Mouse (Mus musculus) C2C12 (cell line): ENCODE results near the gene Mrpl54. TPM values are rescaled to one million over a fixed set of nuclear protein-coding genes. Genes with fewer than 3 reads are reported as not detected.
"Not testable (repeated sequence)": the region's sequence is repeated elsewhere in the genome, so short reads cannot be mapped to it uniquely, and the experiment has no call there.

Source experiments
- H3K27me3 ChIP-seq: one replicate; pipeline ENCODE4 v1.6.1; 2011; ENCODE audit not compliant: control insufficient read depth, insufficient read depth, insufficient read length
- H3K36me3 ChIP-seq: one replicate; pipeline ENCODE4 v1.6.1; 2011; ENCODE audit not compliant: control insufficient read depth, insufficient read depth
- H3K4me3 ChIP-seq: one replicate; pipeline ENCODE4 v1.5.1; 2011; ENCODE audit warnings: mild to moderate bottlenecking, control low read depth; ENCODE audit not compliant: poor library complexity, insufficient read depth, severe bottlenecking
- H3K79me2 ChIP-seq: one replicate; pipeline ENCODE4 v1.6.1; 2011; ENCODE audit not compliant: control insufficient read depth, insufficient read depth
- H3K79me3 ChIP-seq: one replicate; pipeline ENCODE4 v1.6.1; 2011; ENCODE audit warnings: low read depth, control low read depth
- H3ac ChIP-seq: one replicate; pipeline ENCODE3; 2011; ENCODE audit warnings: low read depth; ENCODE audit not compliant: control insufficient read depth, insufficient read length
- CEBPB ChIP-seq: IDR thresholded peaks from one replicate; pipeline ENCODE4 v1.6.1; 2011; ENCODE audit warnings: low read depth, mild to moderate bottlenecking, control low read depth, moderate library complexity
- CTCF ChIP-seq: IDR thresholded peaks from one replicate; pipeline ENCODE4 v1.5.1; 2011; ENCODE audit not compliant: control insufficient read depth, insufficient read depth, insufficient read length
- FOSL1 ChIP-seq: IDR thresholded peaks from one replicate; pipeline ENCODE4 v1.8.0; 2011; ENCODE audit warnings: mild to moderate bottlenecking, low read length; ENCODE audit not compliant: poor library complexity, insufficient read depth, severe bottlenecking
- MAX ChIP-seq: IDR thresholded peaks from one replicate; pipeline ENCODE4 v1.6.1; 2011; ENCODE audit warnings: mild to moderate bottlenecking, control low read depth
- MYOD1 ChIP-seq: IDR thresholded peaks from one replicate; pipeline ENCODE4 v1.6.1; 2011; ENCODE audit warnings: low read depth; ENCODE audit not compliant: control insufficient read depth, insufficient read length
- MYOG ChIP-seq: IDR thresholded peaks from one replicate; pipeline ENCODE4 v1.6.1; 2011; ENCODE audit not compliant: control insufficient read depth, insufficient read length; ENCODE audit errors: extremely low read depth
- USF1 ChIP-seq: IDR thresholded peaks from one replicate; pipeline ENCODE4 v1.6.1; 2011; ENCODE audit warnings: low read depth, mild to moderate bottlenecking, control low read depth, moderate library complexity
- polyA plus RNA-seq: library from polyadenylated mRNA; unstranded; fragments of >200 nt; fragmentation: generic; extraction: Trizol; gene quantifications from one replicate; pipeline ENCODE4 v1.2.1, GENCODE M21; 2012; ENCODE audit warnings: missing spikeins

Gene Mrpl54
- polyA plus RNA-seq, 1 experiment: 174 TPM

- TF ChIP-seq MYOD1 (no peak), MYOG (no peak), CTCF (no peak)
- Histone ChIP-seq H3K27me3 (no peaks in the 10 kb centered on the region), H3K36me3 (no peaks in the 10 kb centered on the region), H3ac (peak overlapping the region; percentile 45), H3K4me3 (peak overlapping the region; percentile 25), H3K79me3 (no peaks in the 10 kb centered on the region), H3K79me2 (no peaks in the 10 kb centered on the region)
These were observed 33.5 kb downstream of the Mrpl54 start for GRCm38 (mm10) chr10:81233226-81233585.

GRCm38 (mm10) chr10:81232580-81233225 lies 34.0 kb downstream of the Mrpl54 start, which contains the start of gene Zfr2:
Gene Zfr2 (plus strand): TSS chr10:81233155.
- no peaks in the 10 kb centered on the region for H3K36me3 ChIP-seq
- no peaks in the 10 kb centered on the region for H3K27me3 ChIP-seq
- peak within 1 kb of the TSS; percentile 45 for H3ac ChIP-seq
- peak within 1 kb of the TSS; percentile 25 for H3K4me3 ChIP-seq
- H3K79me2 ChIP-seq: no peaks in the 10 kb centered on the region
- TF ChIP-seq CTCF (no peak), USF1 (peak; percentile 54)
- no peaks in the 10 kb centered on the region for H3K79me3 ChIP-seq

- no peaks in the 10 kb centered on the region for H3K36me3 ChIP-seq
- TF ChIP-seq MYOD1 (no peak), USF1 (no peak), CTCF (no peak), FOSL1 (no peak), MAX (no peak), CEBPB (no peak), MYOG (no peak)
- H3K27me3 ChIP-seq: no peaks in the 10 kb centered on the region
- H3ac ChIP-seq: no peak overlapping the region
- H3K79me3 ChIP-seq: no peaks in the 10 kb centered on the region
- H3K79me2 ChIP-seq: no peaks in the 10 kb centered on the region
- H3K4me3 ChIP-seq: no peak overlapping the region
These were observed 35.3 kb downstream of the Mrpl54 start for GRCm38 (mm10) chr10:81231436-81231835.

- H3K79me2 ChIP-seq: no peaks in the 10 kb centered on the region
- H3K27me3 ChIP-seq: no peaks in the 10 kb centered on the region
- no peaks in the 10 kb centered on the region for H3K79me3 ChIP-seq
- H3K4me3 ChIP-seq: no peak within 1 kb of the TSS
- no peak within 1 kb of the TSS for H3ac ChIP-seq
- no peaks in the 10 kb centered on the region for H3K36me3 ChIP-seq
- TF ChIP-seq FOSL1 (no peak), MAX (no peak), MYOD1 (no peak), MYOG (no peak), USF1 (no peak), CTCF (no peak), CEBPB (no peak)
These were observed 36.0 kb downstream of the Mrpl54 start, which contains the start of gene Atcay for GRCm38 (mm10) chr10:81230438-81231332. Gene Atcay (minus strand): TSS chr10:81230833.

- Histone ChIP-seq H3K79me2 (no peaks in the 10 kb centered on the region), H3K27me3 (no peaks in the 10 kb centered on the region), H3K36me3 (no peaks in the 10 kb centered on the region), H3ac (no peak overlapping the region), H3K79me3 (no peaks in the 10 kb centered on the region), H3K4me3 (no peak overlapping the region)
- TF ChIP-seq FOSL1 (no peak), CTCF (no peak), MYOG (no peak), USF1 (no peak), CEBPB (no peak), MAX (no peak), MYOD1 (no peak)
These were observed 36.8 kb downstream of the Mrpl54 start for GRCm38 (mm10) chr10:81229735-81230437.

GRCm38 (mm10) chr10:81223731-81224130 lies 43.0 kb downstream of the Mrpl54 start:
- H3K4me3 ChIP-seq, H3ac ChIP-seq, H3K79me3 ChIP-seq, H3K79me2 ChIP-seq, H3K36me3 ChIP-seq, H3K27me3 ChIP-seq: not testable (repeated sequence)
